Mouse (Mus musculus): Measurements from ENCODE around the gene Nadsyn1.

The Nadsyn1 gene

DNA sequence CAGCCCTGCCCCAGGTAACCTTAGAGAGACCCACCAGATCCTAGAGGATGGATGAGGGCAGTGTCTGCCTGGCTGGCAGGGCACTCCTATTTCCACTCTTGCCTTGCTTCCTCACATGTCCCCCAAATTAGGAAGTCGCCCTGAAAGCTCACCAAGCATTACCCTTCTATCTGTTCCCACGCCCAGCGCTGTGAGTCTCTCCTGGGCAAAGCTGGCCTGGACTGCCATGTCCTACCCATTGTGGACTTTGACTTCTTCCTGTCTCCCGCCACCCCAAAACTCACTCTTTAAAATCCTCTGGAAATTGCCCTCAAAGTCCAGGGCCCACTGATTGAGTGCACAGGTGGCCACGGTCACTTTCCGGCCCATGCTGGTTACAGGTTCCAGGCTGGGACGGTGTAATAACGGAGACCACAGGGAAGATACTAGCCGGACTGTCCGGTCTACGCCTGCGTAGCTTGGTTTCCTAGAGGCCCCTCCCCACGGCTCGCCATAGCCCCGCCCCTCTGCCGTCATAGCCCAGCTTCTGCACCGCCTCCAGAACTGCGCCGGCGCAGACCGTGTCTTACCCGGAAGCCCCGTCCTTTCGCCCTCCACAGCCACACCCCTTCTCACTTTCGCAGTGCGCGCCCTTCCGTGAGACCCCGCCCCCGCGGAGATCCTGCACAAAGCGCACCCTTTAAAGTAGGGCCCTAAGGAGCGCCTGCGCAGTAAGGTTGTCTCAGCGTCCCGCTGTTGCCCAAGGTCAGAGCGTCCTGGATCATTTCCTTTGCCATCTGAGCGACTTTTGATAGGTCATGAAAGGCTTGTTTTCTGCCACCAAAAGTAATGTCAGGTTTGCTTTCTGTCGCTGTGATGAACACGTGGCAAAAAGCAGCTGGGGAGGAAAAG is at the start of gene Nadsyn1, which contains the start of gene Dhcr7:
Gene Nadsyn1, minus strand, starts transcription at position 475 of the 891 bp plus-strand sequence.
Gene Dhcr7, plus strand, starts transcription at position 771 of the 891 bp plus-strand sequence.
- WGBS: under 1% methylated on average over 39 of the region's 40 CpGs

DNA sequence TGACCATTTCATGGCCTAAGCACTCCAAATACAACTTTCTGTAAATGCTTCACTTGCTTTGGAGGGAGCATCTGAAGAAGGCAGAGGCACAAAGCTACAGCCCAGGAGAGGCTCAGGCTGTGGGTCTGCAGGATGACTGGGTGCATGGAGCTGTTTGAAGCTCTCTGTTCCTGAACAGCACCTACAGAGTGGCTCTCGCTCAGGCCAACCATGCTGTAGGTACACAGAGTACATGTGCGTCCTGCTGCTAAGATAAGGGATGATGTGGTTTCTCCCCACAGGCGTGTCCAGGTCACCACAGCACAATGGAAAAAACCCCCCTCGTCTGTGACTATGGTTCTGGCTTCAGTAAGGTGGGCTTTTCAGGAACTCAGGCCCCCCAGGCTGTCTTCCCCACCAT is 46.2 kb upstream of the Nadsyn1 start:
- 87% methylated on average over 4 of the region's 4 CpGs for WGBS

GRCm38 (mm10) chr7:143866538-143866937 is 43.9 kb upstream of the Nadsyn1 start, which contains the start of gene Gm498:
Gene Gm498, plus strand, starts transcription at chr7:143866838.
- 83% methylated on average over 2 of the region's 2 CpGs for WGBS

DNA sequence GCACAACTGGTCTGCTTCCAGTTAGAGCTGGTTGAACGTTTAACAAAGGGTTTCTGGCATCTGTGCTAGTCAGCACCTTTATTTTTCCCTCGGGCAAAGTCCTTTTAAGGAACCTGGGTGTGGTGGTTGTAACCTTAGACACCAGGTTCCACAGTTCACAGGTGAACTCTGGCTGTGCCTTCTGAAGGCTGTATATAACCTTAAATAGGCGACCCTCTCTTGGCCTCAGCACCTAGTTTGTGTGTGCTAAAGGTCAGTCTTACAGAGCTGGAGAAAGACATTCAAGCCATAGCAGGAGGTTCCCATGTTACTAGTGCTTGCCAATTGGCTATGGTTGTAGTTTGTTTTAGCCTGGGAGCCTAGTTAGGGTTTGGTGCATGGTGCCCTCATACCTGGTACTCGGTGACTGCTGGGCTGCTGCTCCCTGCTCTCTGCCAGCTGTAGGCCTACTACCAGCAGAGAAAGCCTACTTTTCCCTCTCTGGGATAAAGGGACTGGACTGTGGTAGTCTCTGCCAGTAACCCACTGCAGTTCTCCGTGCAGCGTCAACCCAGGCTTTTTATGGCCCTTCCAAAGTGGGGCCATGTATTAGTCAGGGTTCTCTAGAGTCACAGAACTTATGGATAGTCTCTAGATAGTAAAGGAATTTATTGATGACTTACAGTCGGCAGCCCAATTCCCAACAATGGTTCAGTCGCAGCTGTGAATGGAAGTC is 26.3 kb upstream of the Nadsyn1 start:
- WGBS: 92% methylated on average over 8 of the region's 8 CpGs

DNA sequence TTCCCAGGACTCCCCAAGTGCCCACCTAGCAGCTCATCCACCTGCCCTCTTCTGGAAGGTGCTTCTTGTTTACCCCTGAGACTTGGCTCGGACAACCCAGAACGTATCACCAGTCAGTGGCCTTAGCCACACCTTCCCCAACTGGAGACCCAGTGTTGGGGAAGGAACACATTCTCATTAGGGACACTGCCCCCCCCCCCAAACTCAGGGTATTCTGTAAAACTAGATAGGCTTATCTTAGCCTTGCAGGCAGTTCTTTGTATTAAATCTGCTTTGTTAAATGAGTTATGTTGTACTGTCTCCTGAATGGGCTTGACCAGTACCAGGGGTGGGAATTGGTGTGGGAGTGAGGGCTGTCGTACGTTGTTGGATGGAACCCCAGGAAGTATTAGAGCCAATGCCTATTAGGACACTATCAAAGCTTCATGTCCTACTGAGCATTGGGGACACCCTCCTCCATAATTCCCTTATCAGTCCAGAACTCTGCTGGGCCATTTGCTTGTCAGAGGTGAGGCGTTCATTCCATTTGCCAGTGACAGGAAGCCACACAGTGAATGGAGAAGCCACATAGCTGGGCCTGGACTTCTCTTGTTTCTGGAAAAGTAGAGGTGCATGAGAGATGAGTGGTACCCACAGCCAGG is 25.6 kb upstream of the Nadsyn1 start:
- WGBS: 95% methylated on average over 5 of the region's 5 CpGs

DNA sequence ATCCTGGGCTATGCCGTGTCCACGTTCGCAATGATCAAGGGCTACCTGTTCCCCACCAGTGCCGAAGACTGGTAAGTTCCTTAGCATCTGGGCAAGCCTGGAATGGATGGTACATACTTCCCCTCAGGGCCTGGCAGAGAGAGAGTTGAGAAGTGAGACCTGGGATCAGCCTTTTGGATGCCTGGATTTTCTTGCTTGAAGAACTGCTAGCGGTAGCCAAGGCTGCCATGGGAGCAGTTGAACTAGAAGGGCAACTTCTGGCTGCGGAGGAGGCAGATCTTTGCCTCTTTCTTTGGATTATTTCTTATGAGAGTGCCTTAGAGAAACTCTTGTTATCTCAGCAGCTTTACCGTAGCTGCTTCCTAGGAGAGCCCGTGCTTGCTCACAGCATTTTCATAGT is 18.7 kb upstream of the Nadsyn1 start:
- WGBS: 95% methylated on average over 8 of the region's 8 CpGs

- 82% methylated on average over 5 of the region's 5 CpGs for WGBS
Observed at GRCm38 (mm10) chr7:143840121-143840520, 17.5 kb upstream of the Nadsyn1 start.

GRCm38 (mm10) chr7:143837705-143838358 is 15.2 kb upstream of the Nadsyn1 start:
- WGBS: 69% methylated on average over 3 of the region's 3 CpGs

DNA sequence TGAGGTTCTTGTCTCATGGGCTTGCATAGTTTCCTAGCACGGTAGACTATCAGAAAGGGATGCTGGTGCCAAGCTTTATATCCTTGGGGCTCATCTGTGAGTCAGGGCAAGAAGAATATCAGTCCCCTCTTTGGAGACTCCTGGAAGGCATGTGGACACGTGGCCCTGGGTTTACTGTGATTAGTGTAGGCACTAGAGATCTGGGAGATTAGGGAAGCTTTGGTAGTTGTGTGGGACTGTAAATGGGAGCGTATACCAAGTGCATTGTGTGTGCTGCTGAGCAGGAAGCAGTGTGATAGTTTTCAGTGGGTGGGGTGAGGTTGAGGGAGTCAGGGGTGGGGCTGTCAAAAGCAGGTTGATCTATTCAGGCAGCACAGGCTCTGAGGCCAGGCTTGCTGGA is 12.3 kb upstream of the Nadsyn1 start:
- 39% methylated on average over 3 of the region's 3 CpGs for WGBS

GRCm38 (mm10) chr7:143834316-143834715 is 11.7 kb upstream of the Nadsyn1 start:
- 84% methylated on average over 2 of the region's 2 CpGs for WGBS

- WGBS: 77% methylated on average over 6 of the region's 6 CpGs
Observed at GRCm38 (mm10) chr7:143833581-143834190, 11.0 kb upstream of the Nadsyn1 start.

DNA sequence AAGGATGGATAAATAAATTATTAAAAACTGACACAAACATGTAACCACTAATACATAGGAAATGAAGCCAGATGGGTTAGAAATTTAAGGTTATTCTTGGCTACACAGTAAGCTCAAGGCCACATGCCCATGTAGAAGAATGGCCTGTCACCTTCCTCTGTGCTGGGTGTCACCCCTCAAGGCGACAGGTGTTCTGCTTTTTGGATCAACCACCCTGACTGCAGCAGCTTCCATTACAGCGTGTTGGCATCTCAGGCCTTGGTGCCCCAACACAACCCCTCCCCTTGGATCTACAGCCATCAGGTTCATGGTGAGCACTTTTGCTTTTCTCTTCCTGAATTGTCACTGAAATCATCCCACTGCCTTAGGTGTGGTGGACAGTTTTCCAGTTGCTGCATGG is 10.0 kb upstream of the Nadsyn1 start:
- 96% methylated on average over 2 of the region's 2 CpGs for WGBS

- 53% methylated on average over 8 of the region's 8 CpGs for WGBS
Observed at GRCm38 (mm10) chr7:143832196-143832595, 9.5 kb upstream of the Nadsyn1 start.

GRCm38 (mm10) chr7:143830399-143830798 is 7.8 kb upstream of the Nadsyn1 start:
- WGBS: 6% methylated on average over 6 of the region's 6 CpGs

- under 1% methylated on average over 36 of the region's 37 CpGs for WGBS
Observed at GRCm38 (mm10) chr7:143829504-143830331, 7.1 kb upstream of the Nadsyn1 start.

DNA sequence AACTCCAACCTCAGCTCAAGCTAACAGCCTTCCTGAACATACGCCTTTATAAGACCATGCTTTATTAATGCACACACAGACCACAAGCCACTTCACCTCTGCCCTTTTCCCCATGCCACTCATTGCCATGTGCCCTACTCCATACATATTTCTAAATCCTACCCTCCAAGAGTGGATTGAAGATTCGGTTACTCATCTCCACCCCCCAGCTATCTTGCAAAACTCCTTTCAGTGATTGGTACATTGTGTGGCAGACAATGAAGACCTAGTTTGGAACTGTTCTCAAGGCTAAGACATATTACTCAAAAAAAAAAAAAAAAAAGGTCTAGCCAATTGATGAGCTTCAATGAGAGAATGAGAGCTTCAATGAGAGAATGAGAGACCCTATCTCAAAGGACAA is 4.3 kb upstream of the Nadsyn1 start:
- WGBS: 94% methylated on average over 2 of the region's 2 CpGs

GRCm38 (mm10) chr7:143823266-143823605 is 587 bp upstream of the Nadsyn1 start:
- WGBS: 75% methylated on average over 4 of the region's 4 CpGs

DNA sequence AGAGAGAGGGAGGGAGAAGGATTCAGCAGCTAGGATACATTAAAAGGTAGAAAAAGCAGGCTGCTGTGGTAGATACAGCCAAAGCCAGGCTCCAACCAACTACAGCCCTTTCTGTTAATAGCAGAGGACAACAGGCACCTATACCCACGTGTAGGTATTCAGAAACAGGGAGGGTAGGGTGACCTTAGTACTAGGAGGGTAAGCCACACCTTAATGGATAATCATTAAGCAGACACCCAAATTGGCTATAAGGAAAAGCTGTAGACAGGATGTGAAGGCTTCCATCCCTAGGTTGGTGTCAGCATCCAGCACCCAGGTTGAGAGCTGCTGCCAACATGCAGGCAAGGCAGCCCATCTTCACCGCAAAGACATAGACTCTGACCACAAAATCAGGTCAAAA is 1.4 kb downstream of the Nadsyn1 start:
- WGBS: 94% methylated on average over 2 of the region's 2 CpGs

DNA sequence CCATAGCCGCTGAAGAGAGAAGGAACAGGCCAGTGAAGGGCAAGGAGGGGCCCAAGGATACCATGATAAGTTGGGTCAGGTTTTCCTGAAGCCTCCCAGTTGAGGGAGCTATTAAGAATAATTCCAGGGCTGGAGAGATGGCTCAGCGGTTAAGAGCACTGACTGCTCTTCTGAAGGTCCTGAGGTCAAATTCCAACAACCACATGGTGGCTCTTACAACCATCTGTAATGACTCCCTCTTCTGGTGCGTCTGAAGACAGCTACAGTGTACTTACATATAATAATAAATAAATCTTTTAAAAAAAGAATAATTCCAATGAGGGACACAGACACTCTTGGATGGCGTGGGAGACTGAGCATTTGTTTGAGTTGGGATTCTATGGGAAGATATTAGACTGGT is 3.4 kb downstream of the Nadsyn1 start:
- WGBS: 89% methylated on average over 4 of the region's 4 CpGs

GRCm38 (mm10) chr7:143808909-143809308 is 13.7 kb downstream of the Nadsyn1 start:
- 92% methylated on average over 1 of the region's 1 CpGs for WGBS
